Comparison of ENCODE assay signal across 16 mouse cellular contexts in genomic region chr12:93705956-93706355, GRCm38 (mm10).
"Had no signal": no experiment of that assay in that cellular context is flagged by ENCODE, and none has a peak within 500 bp of the region (broad histone marks: within the 10 kb centered on the region; RNA-seq: fewer than 3 reads in every experiment).

No protein-coding gene starts in this region.

- H3K9me3 ChIP-seq: limb, embryonic 10.5 days; liver, embryonic 13.5 days; lung, embryonic 15.5 days; megakaryocyte, embryonic 14.5 days; midbrain, embryonic 15.5 days; neural tube, embryonic 13.5 days; stomach, embryonic 15.5 days had no signal

- H3K36me3 ChIP-seq: limb, embryonic 10.5 days; liver, embryonic 13.5 days; lung, embryonic 15.5 days; midbrain, embryonic 15.5 days; neural tube, embryonic 13.5 days; stomach, embryonic 15.5 days had no signal

- H3K27me3 ChIP-seq: liver, embryonic 13.5 days; lung, embryonic 15.5 days; megakaryocyte, embryonic 14.5 days; midbrain, embryonic 15.5 days; neural tube, embryonic 13.5 days; stomach, embryonic 15.5 days had no signal

- H3K4me1 ChIP-seq: limb, embryonic 10.5 days; liver, embryonic 13.5 days; lung, embryonic 15.5 days; megakaryocyte, embryonic 14.5 days; midbrain, embryonic 15.5 days; neural tube, embryonic 13.5 days; stomach, embryonic 15.5 days had no signal

- DNase-seq: kidney, adult 8-10 months; kidney, postnatal 36 days; liver, embryonic 13.5 days; liver, postnatal 0 days; lung, postnatal 14 days; right cerebral cortex, postnatal 14 days; thymus, postnatal 36 days had no signal

- H3K4me3 ChIP-seq: layer of hippocampus, adult 2 months; limb, embryonic 10.5 days; liver, embryonic 13.5 days; lung, embryonic 15.5 days; megakaryocyte, embryonic 14.5 days; midbrain, embryonic 15.5 days; neural tube, embryonic 13.5 days; stomach, embryonic 15.5 days had no signal

- H3K9ac ChIP-seq: liver, embryonic 13.5 days; liver, postnatal 0 days; lung, embryonic 15.5 days; midbrain, embryonic 15.5 days; neural tube, embryonic 13.5 days; stomach, embryonic 15.5 days had no signal

- ATAC-seq: liver, postnatal 0 days; midbrain, embryonic 15.5 days had no signal

- H3K4me2 ChIP-seq: liver, embryonic 13.5 days; lung, embryonic 15.5 days; midbrain, embryonic 11.5 days; midbrain, embryonic 15.5 days; neural tube, embryonic 13.5 days; stomach, embryonic 15.5 days had no signal

- H3K27ac ChIP-seq: layer of hippocampus, adult 2 months; limb, embryonic 10.5 days; liver, embryonic 13.5 days; lung, embryonic 15.5 days; macrophage; midbrain, embryonic 15.5 days; neural tube, embryonic 13.5 days; stomach, embryonic 15.5 days had no signal
